Mouse (Mus musculus): ENCODE measurements at regions not wholly inside any gene's neighbourhood (a gene's known extent, or its start where the extent isn't known, plus 50 kb on each side); places are given as distances from the start of the nearest gene placed in this dataset.

DNA sequence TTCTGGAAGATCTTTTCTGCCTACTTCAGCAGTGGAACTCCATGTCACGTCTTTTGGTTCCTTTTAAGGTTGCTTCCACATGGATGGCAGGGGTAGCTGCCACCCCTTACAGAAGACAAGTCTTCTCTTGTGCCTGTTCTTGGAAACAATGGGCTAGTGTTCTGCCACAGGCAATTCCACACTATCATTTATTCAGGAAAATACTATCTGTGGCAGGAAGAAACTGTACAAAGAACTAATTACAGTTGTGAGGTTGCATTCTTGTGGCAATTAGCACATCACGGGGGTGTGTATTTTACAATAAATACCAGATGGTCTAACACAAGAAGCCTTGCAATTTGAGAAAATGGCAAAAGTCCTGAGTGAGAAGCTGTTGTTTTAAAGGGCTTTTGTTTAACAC, 489.8 kb downstream of the Ccdc50 start:
- DNase-seq (ENCODE audit: low spot score), result no peak

DNA sequence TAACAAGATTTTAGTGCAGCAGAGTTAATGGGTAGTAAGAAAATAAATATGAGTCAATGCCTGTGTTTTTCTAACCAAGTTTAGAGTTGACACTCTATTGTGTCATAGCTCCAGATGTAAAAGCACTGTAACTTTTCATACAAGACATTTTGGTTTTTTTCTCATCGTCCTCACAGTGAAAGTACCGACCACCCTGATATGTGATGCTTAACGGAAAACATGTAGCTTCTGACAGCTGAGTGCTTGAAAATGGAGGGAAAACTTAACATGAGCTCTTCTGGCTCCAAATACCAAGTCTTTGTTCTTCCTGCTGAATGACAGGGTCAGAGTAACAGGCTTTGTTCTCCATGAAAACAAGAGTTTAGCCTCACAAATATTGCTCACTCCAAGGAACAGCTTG, 490.3 kb downstream of the Ccdc50 start:
- no peak for DNase-seq (ENCODE audit: low spot score)

DNA sequence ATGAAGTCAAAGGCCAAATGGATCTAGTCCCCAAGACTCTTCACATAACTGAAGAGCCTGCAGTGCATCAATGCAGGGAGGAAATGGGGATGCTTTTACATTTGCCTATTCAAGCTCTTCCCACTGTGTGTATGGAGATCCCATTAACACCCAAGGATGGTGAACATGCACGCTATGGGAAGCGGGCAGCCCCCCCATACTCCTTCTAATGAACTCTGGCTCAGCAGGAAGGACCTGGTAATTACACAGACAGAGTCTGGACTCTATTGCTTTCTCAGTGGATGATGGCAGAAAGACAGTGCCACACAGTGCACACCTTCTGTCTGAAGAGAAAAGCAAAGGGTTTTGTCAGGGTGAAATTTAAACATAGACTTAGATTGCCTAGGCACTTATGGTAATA, 495.7 kb downstream of the Ccdc50 start:
- no peak for DNase-seq (ENCODE audit: low spot score)

DNA sequence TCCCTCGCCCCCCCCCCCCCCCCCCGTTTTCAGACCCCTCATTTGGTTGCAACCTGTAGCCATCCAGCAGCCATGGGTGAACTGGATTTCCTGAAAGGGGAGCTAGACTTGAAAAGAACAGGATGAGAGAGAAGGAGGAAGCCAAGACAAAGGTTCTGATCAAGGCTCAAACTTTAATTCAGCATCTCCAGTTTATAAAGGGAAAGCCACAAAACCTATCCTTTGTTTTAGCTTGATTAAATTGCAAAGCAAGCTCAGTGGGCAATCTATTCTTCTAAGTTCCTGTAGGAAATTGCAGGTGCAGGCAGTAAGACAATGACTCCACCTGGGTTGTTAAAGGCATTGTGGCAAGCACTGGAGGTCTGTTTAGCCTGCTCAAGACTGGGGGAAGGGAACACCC, 517.4 kb downstream of the Ccdc50 start:
- DNase-seq (ENCODE audit: low spot score), result no peak

DNA sequence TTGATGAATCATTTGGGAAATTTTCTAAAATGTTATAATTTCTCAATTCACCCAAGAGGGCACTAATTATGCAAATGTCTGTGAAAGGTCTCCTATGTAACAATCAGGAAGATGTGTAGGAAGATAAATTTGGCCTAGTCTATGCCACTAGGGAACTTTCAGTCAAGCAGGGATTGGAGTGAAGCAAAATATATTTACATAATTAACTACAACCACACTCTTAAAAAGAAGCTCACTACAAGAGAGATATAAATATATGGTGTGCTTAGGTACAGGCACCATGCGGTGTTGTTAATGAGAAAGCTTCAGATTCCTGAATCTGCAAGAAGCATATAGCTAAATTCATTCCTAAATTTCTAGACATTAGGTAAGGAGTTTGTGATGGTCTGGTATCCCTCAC, 526.8 kb downstream of the Ccdc50 start:
- DNase-seq (ENCODE audit: low spot score), result no peak

DNA sequence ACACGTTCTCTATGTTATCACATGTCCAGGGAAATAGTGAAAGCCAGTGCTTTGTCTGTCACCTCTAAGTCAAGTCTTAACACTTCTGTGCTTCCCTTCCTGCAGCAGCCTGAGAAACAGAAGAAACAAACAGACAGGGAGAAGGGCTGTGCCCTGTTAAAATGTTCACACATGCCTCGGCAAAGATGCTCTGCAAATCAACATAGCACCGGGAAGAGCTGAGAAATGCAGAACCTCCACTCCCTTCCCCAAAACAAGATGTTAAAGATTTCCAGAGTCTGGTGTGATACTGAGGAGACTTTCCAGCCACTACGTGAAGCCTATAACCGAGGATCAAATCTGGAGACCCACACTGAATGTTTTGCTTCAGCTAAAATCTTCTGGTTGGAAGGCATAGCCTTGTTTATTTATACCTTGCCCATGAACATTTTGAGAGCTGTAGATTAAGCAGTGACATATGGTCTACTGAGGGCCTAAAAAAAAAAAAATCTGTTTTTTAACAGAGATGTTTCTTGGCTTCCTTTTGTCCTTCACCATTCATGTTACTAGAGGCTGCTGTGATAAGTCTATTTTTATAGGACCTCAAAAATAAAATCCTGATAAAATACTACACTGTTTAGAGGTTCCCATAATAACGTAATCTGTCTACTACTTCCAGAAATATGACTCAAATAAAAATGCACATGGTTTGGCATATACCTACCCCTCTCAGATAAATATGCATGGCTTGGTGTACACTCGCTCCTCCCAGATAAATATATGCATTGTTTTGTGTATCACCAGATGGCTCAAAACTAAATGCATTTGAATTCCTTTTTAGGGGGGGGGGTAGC, 537.1 kb downstream of the Ccdc50 start:
- no peak for DNase-seq (ENCODE audit: low spot score)

DNA sequence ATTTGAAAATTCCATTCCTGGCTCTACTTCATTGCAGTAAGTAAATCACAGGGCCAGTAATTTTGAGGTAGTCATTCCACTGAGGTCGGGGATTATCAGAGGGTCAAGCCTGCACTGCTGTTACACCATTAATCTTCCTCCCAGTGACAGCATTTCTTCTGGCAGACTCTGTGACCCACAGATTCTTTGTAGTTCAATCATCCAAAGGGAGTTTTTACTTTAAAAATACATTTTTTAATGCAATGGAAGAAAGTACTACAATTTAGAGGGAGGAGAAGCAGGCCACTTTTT, 537.6 kb downstream of the Ccdc50 start:
- DNase-seq (ENCODE audit: low spot score), result no peak

DNA sequence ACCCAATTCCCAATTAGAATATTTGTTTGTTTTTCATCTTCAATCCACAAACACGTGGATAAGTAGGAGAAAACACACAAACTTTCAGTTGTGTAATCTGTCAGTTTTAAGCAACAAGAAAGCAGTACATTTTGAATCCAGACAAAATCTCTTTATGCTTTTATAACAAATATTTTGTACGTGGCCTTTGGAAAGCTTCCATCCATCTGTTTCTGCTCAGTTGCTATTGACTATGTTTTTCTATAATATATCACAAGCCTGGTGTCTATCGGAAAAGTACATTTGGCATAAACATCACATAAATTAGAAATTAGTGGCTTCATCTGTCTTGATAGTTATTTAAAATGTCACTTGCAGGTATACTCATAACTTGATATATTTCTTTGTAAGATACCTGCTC, 560.6 kb downstream of the Ccdc50 start:
- DNase-seq (ENCODE audit: low spot score), result no peak

DNA sequence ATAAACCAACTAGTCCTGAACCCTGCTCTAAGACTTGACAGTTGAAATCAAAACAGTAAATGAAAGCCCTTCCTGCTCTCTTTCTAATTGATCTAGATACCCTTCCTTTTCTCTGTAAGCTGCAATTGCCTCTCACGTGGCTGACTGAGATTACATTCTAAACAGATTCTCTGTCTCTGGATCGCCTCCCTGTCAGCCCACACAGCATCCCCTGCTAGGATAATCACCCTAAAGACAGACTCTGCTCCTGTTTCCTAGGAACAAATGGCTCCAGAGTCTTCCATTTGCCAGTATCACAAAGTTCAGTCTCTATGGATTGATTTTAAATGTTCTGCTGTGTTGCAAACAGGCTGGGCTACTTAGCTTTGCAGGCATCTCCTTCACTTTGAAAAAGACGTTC, 561.1 kb downstream of the Ccdc50 start:
- DNase-seq (ENCODE audit: low spot score), result peak; percentile 30

DNA sequence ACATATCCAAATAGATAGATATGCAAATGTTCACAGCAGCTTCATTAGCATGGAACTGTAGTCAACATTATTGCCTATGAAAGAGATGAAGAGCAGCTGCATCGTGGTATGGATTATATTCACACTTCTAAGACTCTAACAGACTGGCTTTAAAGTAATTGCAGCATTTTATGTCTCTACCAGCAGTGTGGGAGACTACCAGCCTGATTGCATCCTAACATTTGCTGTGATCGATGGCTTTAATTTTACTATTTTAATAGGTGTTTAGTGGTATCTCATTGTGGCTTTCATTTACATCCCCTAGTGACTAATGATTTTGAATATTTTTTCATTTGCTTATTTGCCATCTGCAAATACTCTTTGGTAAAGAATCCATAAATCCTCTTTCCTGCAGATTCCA, 574.1 kb downstream of the Ccdc50 start:
- DNase-seq (ENCODE audit: low spot score), result no peak

DNA sequence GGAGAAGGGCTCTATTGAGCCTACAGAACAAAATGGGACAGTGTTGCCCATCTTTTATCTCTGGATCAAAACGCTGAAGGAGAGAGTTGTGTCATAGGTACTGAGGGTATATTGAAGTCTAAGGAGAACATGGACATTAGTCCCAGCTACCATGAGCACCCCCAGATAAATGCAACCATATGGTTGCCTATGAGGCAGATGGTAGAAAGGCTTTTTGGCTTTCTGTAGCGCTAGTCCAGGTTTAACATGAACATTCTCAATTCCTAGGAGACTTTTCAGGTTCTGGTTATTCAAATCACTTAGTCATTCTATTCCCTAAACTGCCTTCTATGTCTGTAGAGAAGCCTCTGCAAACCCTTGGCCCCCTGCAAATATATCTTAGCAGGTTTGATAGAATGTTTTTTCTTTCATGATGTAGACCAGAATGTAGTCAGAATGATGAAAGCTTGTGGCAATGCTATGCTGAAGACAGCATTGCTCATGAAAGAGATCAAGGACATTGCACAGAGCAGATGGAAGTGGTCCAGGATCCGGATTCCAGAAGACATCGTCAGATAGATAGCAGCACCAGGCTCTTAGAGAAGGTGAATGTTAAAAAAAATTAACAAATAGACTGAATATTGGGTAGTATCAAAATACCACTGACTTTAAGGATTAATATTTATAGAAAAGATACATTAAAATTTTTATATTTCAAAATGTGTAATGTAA, 590.2 kb downstream of the Ccdc50 start:
- DNase-seq (ENCODE audit: low spot score), result no peak

DNA sequence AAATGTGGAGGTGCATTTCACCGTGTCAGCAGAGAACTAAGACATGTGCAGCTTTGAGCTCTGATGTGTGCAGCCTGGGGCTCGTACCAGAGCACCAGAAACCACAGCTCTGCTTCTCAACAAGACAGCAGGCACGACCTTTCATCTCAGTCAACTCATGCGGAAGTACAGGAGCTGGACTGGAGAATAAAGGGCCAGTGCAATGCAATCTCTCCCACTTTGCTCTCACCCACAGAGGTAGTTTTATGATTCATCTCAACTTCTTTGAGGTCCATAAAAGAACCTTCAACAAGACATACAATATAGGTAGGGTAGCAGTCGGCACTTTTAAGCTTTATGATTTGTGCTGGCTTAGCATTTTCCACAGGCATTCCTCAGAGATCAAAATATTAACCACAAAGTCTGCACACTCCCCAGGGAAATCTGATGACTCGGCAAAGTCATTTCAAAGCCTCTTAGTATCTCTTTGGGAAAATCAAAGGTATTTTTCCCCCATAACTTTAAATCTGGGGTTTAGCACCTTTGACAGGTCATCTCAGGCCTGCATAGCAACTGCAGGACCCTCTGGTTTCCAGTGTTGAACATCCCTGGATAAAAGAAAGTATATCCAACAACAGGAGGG, 626.7 kb downstream of the Ccdc50 start:
- DNase-seq (ENCODE audit: low spot score), result no peak

DNA sequence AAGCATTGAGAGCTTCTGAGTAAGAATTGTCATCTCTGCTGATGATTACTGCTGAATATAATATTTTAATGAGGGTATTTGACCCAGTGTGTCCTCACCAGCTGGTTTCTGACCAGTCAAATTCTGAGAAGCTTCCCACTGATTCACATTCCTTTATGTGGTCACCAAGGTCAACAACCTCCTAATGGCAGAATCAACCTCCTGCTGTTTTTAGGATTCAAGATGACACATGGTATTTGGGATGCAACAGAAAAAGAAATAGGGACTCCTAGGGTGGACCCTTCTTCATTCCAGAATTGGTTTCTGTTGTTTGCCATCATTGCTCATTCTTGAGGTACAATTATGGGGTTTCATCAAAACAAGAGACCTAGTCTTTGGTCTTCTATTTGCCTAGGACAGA, 629.6 kb downstream of the Ccdc50 start:
- DNase-seq (ENCODE audit: low spot score), result no peak

DNA sequence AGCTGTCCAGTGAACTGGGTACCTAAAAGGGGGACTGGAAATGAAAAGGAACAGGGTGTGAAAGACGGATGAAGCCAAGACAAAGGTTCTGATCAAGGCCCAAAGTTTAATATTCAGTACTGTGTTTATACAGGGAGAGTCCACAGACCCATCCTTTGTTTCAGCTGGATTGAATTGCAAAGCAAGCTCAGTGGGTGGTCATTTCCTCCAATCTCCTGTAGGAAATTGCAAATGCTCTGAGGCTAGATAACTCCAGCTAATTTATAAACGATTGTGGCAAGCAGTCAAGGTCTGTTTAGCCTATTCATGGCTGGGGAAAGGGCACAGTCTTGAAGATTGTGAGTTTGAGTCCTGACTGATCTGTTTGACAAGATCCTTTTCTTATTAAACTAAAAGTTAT, 650.3 kb downstream of the Ccdc50 start:
- DNase-seq (ENCODE audit: low spot score), result no peak

DNA sequence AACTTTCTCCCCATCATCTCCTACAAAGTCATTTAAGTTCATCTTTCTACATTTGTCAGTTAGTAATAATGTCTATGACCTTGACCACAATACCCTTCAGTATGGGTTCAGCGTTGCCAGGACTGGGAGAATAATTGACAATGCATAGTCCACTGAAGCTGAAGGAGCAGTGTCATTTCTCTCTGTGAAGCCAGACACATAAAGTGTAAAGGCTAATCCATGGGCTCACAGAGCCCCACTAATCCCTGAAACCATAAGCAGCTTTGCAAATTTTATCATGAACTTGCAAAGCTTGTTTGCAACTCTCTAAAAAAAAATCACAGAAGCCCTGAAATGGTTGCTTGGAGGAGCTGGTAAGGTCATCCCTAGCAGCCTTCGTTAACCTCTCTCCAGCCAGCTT, 654.4 kb downstream of the Ccdc50 start:
- DNase-seq (ENCODE audit: low spot score), result no peak

DNA sequence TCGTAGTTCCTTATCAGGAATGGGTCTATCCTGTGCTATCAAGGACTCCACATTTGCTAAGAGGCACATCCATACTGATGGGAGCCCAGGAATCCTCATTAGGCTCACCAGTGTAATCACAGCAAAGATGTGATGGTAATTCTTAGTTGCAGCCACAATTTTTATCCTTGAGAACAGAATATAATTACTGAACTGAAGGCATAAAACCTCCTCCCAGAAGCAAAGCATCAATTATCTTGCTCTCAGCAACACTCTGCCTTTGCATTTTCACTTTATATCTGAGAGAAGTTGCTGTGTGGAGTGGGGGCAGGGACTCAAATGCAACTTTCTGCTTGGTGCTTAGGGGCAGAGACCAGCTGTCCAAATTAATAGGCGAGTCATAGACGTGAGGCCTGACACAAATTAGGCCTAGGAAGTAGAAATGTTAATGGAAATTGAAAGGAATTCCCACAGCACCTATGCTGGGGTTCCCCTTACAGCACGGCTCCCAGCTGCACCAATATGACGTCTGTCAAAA, 676.2 kb downstream of the Ccdc50 start:
- DNase-seq (ENCODE audit: low spot score), result no peak

DNA sequence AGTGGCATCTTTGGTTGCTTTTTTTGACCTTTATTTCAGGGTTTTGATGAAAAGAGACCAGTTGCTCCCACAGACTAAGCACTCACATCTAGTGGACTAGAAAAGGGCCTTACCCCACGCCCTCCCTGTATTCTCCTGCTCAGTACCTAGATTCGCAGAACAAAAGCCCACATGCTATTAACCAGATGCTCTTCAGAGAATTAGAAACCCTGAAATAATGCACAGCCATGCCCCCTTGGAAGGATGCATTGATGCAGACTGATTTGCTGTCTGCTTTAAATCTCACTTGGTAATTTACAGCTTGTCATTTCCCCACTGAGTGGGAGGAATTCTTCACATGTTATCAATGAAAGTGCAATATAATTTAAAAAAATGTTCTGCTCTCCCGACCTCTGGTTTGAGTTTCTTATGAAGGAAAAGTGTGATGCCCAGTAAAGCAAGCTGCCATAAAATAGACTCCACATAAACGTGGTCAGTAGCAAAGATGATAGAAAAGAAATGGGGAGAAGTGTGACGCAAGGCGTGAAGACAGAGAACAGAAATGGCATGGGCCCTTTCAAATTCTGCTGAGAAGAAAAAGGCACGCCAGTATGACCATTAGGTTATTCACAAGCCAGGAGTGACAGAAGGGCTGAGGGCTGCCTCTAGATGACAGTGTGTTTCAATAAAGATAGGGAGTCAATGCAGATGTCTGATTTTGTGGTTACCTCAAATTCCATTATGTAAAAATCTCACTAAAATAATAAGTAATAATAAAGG, 669.8 kb downstream of the Fgf12 start:
- no peak for DNase-seq (ENCODE audit: low spot score)

DNA sequence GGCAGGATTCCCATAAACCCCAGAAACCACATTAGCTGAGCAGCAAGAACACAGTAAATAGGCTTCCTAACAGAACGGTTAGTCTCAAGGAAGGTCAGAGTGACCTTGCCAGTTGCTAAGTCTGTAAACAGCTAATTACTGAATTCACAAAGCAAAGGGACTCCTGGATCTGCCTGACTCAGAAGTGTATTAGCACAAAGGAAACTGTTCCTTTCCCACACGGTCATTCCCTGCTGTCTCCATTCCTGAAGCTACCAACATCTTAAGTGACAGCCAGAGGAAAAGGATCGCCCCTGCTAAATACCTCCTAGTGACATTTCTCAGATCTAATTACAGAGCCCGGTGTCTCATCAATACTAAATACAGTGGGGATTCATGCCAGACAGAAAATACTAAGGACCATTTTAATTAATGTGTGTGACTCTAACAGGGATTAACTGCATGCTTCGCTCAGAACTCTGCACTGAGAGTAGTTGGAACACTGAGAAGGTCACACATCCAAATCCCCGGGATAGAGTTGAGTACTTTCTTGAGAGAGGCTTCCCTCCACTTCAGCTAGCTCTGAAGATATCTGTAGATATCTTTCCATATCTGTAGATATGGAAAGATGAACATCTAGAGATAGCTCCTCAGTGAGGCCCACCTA, 663.3 kb downstream of the Fgf12 start:
- no peak for DNase-seq (ENCODE audit: low spot score)

DNA sequence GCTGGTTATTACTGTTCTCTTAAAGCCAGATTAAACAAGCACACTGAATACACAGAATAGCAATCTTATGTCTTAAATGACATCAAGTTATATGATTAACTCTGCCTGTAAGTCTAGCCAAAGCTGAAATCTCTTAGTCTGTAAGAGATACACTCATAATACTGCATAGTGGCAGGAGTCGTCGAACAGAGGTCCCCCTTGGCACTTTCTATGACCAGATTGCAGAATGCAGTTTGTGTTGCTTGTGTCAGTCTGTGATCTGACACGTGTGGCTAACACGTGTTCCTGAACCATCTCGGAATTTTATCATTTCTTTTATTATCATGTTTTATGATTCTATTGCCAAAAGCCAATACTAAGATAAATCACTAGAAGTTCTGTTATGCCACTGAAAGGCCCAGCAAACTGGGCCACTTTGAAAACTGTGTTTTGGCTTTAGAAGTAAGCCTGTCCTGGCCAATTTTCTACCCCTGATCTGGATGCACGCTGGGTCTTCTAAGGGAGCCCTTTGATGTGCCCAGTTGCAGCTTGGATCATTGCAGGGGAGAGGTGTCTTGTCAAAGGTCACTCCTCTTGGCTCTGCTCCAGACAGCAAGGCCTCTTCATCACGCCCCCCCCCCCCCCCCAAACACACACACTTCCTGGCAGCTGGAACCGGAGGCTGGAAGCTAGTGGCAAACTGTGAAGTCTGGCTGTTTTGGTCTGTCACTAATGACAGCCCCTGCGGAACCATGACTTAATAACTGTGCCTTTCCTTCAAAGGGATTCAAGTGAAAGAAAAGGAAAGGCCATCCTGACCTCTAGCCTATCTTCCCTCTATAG, 648.4 kb downstream of the Fgf12 start:
- no peak for DNase-seq (ENCODE audit: low spot score)

DNA sequence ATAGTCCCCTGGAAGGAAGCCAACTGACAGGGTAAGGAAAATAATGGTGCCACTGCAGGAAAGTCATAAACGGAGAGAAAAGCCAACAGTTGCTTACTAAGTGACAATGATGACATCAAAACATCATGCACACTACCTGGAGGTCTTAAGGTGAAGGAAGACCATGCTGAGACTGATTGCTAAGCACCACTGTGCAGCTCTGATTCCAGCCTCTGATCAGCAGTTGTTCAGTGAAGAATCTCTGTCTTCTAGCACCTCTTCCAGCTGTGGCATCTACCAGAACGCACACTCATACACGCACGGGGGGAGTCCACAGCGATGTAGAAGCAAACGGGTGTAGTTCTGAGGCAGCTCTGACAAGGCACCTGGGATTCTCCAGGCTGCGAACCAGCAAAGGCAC, 647.8 kb downstream of the Fgf12 start:
- no peak for DNase-seq (ENCODE audit: low spot score)

DNA sequence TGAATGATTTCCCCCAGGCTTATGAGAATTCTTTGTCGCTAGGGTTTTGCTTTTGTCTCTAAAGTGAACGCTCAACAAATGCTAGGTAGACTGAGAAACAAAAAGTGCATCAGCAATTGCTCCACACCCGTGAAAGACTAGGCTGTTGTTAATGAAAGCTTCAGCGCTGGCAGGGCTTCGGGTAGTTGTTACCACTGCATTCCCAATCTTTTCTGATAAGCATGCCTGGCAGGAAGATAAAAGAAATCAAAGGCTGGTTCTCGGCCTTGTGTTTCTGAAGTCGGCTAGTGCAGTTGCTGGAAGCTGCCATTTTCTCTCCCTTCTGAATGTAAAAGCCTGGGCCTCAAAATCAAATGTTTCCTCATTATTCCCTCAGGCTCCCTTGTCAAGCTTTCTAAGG, 647.0 kb downstream of the Fgf12 start:
- DNase-seq (ENCODE audit: low spot score), result no peak

All from layer of hippocampus, adult 9-10 months (tissue).